Mouse (Mus musculus) intestine, embryonic 16.5 days (tissue): Measurements from ENCODE around the gene Clec16a. TPM values are rescaled to one million over a fixed set of nuclear protein-coding genes. Genes with fewer than 3 reads are reported as not detected.

Experiments
- ATAC-seq: fragments of 200-750 bp; cut with Nextera tagmentation; 2 replicates; pipeline ENCODE4 v1.8.0; 2017; ENCODE audit warnings: moderate TSS enrichment, moderate library complexity
- H3K27ac ChIP-seq: fragments of 300-500 bp; sonication (generic); 2 replicates; pipeline ENCODE4 v1.5.1; 2014; ENCODE audit warnings: mild to moderate bottlenecking, low read length
- H3K27me3 ChIP-seq: fragments of 300-500 bp; sonication (generic); replicated peaks from 2 replicates; pipeline ENCODE4 v1.6.1; 2014; ENCODE audit warnings: low read length, control low read depth, mixed read lengths; ENCODE audit not compliant: control insufficient read depth, insufficient read depth
- H3K36me3 ChIP-seq: fragments of 300-500 bp; sonication (generic); 2 replicates; pipeline ENCODE4 v1.6.1; 2014; ENCODE audit warnings: low read length, control low read depth; ENCODE audit not compliant: control insufficient read depth, insufficient read depth
- H3K4me1 ChIP-seq: fragments of 300-500 bp; sonication (generic); 2 replicates; pipeline ENCODE4 v1.6.1; 2014; ENCODE audit warnings: low read length, control low read depth, mixed read lengths; ENCODE audit not compliant: control insufficient read depth, insufficient read depth
- H3K4me2 ChIP-seq: fragments of 300-500 bp; sonication (generic); 2 replicates; pipeline ENCODE4 v1.6.1; 2014; ENCODE audit warnings: low read depth, low read length, control low read depth
- H3K4me3 ChIP-seq: fragments of 300-500 bp; sonication (generic); 2 replicates; pipeline ENCODE4 v1.5.1; 2014; ENCODE audit warnings: mild to moderate bottlenecking, low read length
- H3K9ac ChIP-seq: fragments of 300-500 bp; sonication (generic); 2 replicates; pipeline ENCODE4 v1.6.1; 2014; ENCODE audit warnings: low read depth, low read length
- H3K9me3 ChIP-seq: fragments of 300-500 bp; sonication (generic); 2 replicates; pipeline ENCODE4 v1.6.1; 2016; ENCODE audit warnings: low read length, control low read depth; ENCODE audit not compliant: control insufficient read depth
- WGBS: fragments of 180-500 bp; shearing (Covaris S2); extraction: QIAGEN DNeasy Blood & Tissue Kit; methylation state at CpG from one replicate; pipeline ENCODE4 v1.1.7; 2014; 5-methylcytosine and 5-hydroxymethylcytosine counted together
- polyA plus RNA-seq: library from polyadenylated mRNA; unstranded; fragments of >200 nt; fragmentation: Nextera tagmentation; extraction: Ambion mirVana; gene quantifications from 2 replicates; pipeline ENCODE4 v1.2.1, GENCODE M21; 2015

The Clec16a gene
- polyA plus RNA-seq, 1 experiment from 2014 or later = 24.3 TPM

- Histone ChIP-seq H3K36me3 (no peaks in the 10 kb centered on the region), H3K9me3 (no peaks in the 10 kb centered on the region), H3K4me3 (no peak overlapping the region), H3K27ac (no peak overlapping the region), H3K4me2 (no peak overlapping the region), H3K4me1 (peaks cover 4% of the 10 kb centered on the region), H3K27me3 (no peaks in the 10 kb centered on the region; the same call in 1 of the 2 replicates), H3K9ac (no peak overlapping the region)
- ATAC-seq = no peak
- WGBS = 36% methylated on average over 2 of the region's 2 CpGs
Measured at GRCm38 (mm10) chr16:10764323-10764722, 219.2 kb downstream of the Clec16a start.

- no peak overlapping the region for H3K9ac ChIP-seq
- peaks cover 9% of the 10 kb centered on the region for H3K4me1 ChIP-seq
- no peak overlapping the region for H3K4me3 ChIP-seq
- no peak for ATAC-seq
- H3K27ac ChIP-seq = no peak overlapping the region
- 51% methylated on average over 4 of the region's 4 CpGs for WGBS
- H3K27me3 ChIP-seq = no peaks in the 10 kb centered on the region; the same call in 1 of the 2 replicates
- H3K4me2 ChIP-seq = no peak overlapping the region
- H3K36me3 ChIP-seq = no peaks in the 10 kb centered on the region
- H3K9me3 ChIP-seq = no peaks in the 10 kb centered on the region
Measured at GRCm38 (mm10) chr16:10767158-10767557, 222.0 kb downstream of the Clec16a start.

DNA sequence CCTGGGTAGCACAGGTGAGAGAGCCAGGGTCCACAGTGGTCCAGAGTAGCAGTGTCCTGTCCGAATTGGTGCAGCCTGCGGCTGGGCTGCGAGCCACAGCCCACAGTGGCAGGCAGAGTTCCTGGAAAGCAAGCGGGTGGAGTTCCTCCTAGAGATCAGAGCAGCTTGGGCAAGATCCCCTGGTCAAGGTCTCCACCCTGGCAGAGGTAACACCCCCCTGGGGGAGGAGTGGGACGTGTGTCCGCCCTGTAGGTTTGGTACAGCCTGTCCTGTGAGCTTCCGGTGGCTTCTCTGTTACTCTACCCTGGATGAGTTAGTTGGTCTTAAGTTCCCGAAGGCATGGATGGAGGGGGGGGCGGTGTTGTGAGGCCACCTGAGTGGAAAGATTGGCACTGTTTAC, 223.7 kb downstream of the Clec16a start:
- Histone ChIP-seq H3K4me3 (no peak overlapping the region), H3K9me3 (no peaks in the 10 kb centered on the region), H3K4me1 (peaks cover 6% of the 10 kb centered on the region), H3K27me3 (no peaks in the 10 kb centered on the region), H3K36me3 (no peaks in the 10 kb centered on the region), H3K27ac (no peak overlapping the region), H3K4me2 (no peak overlapping the region), H3K9ac (no peak overlapping the region)
- WGBS = 51% methylated on average over 9 of the region's 9 CpGs
- peak; percentile 27; the same call in 1 of the 2 replicates for ATAC-seq

DNA sequence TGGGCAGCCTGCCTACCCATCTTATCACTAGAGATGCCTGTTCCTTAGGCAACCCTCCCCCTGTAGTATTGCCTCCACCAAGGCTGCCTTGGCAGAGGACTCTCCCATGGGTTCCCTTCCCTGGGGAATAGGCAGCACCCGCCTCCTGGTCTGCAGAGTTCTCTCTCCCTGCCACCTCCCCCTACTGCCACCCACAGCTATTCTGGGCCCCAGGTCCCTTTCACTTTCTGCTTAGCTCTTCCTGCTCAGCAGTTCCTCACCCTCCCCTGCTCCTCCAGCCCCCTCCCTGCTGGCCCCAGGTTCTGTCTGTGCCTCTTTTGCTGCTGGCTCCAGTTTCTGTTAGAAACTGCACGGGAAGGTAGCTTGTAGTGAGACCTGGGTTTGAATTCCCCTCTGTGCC, 224.5 kb downstream of the Clec16a start:
- 50% methylated on average over 2 of the region's 2 CpGs for WGBS
- Histone ChIP-seq H3K4me3 (no peak overlapping the region), H3K4me2 (no peak overlapping the region), H3K9ac (no peak overlapping the region), H3K27ac (no peak overlapping the region), H3K9me3 (no peaks in the 10 kb centered on the region), H3K36me3 (no peaks in the 10 kb centered on the region), H3K4me1 (peaks cover 5% of the 10 kb centered on the region), H3K27me3 (no peaks in the 10 kb centered on the region)
- ATAC-seq = no peak

DNA sequence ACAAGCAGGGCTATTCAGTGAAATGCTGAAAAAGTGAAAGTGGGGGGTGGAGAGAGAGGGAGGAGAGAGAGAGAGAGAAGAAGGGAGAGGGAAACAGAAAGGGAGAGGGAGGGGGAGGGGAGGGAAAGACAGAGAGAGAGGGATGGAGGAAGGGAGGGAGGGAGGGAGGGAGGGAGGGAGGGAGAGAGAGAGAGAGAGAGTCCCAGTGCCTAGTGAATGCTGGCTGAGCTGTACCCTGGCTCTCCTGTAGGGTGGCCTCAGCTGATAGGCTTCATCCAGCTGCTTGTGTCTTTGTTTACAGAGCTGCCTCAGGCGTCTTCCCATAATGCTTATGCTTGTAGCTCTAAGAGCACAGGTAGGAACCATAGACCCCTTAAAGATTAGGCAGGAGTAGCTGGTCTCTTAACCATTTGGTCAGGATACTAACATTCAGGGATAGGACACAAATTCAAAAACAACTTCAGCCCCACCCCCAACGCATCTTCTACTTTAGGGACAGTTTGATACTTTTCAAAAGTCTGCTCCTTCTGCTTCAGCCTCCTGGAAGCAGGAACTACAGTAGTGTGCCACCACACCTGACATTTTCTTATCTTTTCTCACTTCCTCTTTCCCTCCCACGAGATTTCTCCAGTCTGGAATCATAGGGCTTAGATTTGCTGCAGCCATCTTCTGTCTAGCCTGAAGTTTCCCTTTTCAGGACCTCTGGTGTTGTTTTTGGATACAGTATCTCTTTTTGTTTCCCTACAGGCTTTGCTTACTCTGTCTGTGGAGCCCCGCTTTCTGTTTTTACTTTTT, 225.6 kb downstream of the Clec16a start:
- 43% methylated on average over 4 of the region's 4 CpGs for WGBS
- no peaks in the 10 kb centered on the region for H3K9me3 ChIP-seq
- H3K9ac ChIP-seq = no peak overlapping the region
- H3K4me1 ChIP-seq = peaks cover 5% of the 10 kb centered on the region; the same call in 1 of the 2 replicates
- no peak overlapping the region for H3K27ac ChIP-seq
- no peak; the same call in 1 of the 2 replicates for ATAC-seq
- H3K36me3 ChIP-seq = no peaks in the 10 kb centered on the region
- no peak overlapping the region for H3K4me3 ChIP-seq
- H3K27me3 ChIP-seq = no peaks in the 10 kb centered on the region
- H3K4me2 ChIP-seq = no peak overlapping the region

DNA sequence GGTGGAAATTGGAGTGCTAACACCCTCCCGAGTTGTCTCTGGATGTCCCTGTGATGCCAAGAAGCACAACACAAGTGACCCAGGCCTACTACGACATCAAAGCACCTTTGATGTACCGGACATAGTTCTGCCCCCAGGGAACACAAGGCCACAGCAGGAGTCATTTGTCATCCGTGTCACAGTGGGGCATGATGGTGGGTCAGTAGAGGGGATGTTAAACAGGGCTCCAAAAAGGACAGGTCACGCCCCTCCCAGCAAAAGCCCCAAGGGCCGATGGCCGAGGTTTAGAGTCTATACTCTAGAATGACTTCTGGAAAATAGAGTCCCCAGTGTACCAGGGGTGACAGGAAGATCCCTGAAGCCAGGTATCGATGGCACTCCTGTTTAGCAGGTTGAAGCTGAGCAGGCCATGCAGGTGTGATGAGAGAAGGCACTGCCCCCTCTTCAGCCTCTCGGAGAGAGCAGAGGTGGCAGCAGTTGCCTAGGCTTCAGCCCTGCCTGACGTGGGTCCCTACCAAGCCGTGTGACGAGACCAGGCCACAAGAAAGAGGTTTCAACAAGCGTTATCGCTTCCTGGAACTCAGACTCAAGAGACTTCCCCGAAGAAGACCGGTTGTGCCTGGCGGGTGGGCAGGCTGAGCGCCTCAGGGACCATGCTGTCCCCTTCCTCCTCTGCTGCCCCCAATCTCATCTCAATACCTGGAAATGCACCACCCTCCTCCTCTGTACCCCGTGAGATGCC, 226.8 kb downstream of the Clec16a start:
- Histone ChIP-seq H3K9me3 (no peaks in the 10 kb centered on the region), H3K27ac (no peak overlapping the region), H3K4me3 (no peak overlapping the region), H3K9ac (no peak overlapping the region), H3K4me2 (no peak overlapping the region), H3K27me3 (no peaks in the 10 kb centered on the region), H3K4me1 (peaks cover 5% of the 10 kb centered on the region; the same call in 1 of the 2 replicates), H3K36me3 (no peaks in the 10 kb centered on the region)
- ATAC-seq = no peak
- WGBS = 75% methylated on average over 19 of the region's 19 CpGs

GRCm38 (mm10) chr16:10773543-10773942, 228.4 kb downstream of the Clec16a start:
- WGBS = 82% methylated on average over 8 of the region's 8 CpGs
- H3K9ac ChIP-seq = no peak overlapping the region
- H3K27ac ChIP-seq = no peak overlapping the region

GRCm38 (mm10) chr16:10774726-10775125, 229.6 kb downstream of the Clec16a start:
- Histone ChIP-seq H3K27me3 (no peaks in the 10 kb centered on the region), H3K27ac (no peak overlapping the region), H3K36me3 (no peaks in the 10 kb centered on the region), H3K4me2 (no peak overlapping the region), H3K4me1 (peaks cover 2% of the 10 kb centered on the region; the same call in 1 of the 2 replicates), H3K4me3 (no peak overlapping the region), H3K9me3 (no peaks in the 10 kb centered on the region), H3K9ac (no peak overlapping the region)
- 57% methylated on average over 4 of the region's 4 CpGs for WGBS
- no peak for ATAC-seq

More at GRCm38 (mm10) chr16:10773543-10773942, 228.4 kb downstream of the Clec16a start:
- no peak overlapping the region for H3K4me2 ChIP-seq
- no peaks in the 10 kb centered on the region for H3K27me3 ChIP-seq
- no peaks in the 10 kb centered on the region for H3K9me3 ChIP-seq
- no peaks in the 10 kb centered on the region for H3K36me3 ChIP-seq
- no peak overlapping the region for H3K4me3 ChIP-seq
- ATAC-seq = no peak
- peaks cover 5% of the 10 kb centered on the region; the same call in 1 of the 2 replicates for H3K4me1 ChIP-seq

GRCm38 (mm10) chr16:10776322-10776721, 231.2 kb downstream of the Clec16a start:
- Histone ChIP-seq H3K27me3 (no peaks in the 10 kb centered on the region), H3K4me1 (no peaks in the 10 kb centered on the region), H3K9ac (no peak overlapping the region), H3K4me3 (no peak overlapping the region), H3K4me2 (no peak overlapping the region), H3K27ac (no peak overlapping the region), H3K9me3 (no peaks in the 10 kb centered on the region), H3K36me3 (no peaks in the 10 kb centered on the region)
- 55% methylated on average over 7 of the region's 7 CpGs for WGBS
- no peak for ATAC-seq
